Mouse (Mus musculus) embryo, embryonic 10.5 days (tissue): ENCODE results near the gene Top1.
A peak's percentile ranks its signal among the peaks of the same experiment; 100 is the strongest.

Source experiments
- DNase-seq: peaks from one replicate; pipeline ENCODE4 v3.0.0-alpha.2; 2015; ENCODE audit warnings: low spot score

Gene Top1

GRCm38 (mm10) chr2:160741580-160741979 is 95.9 kb downstream of the Top1 start:
- DNase-seq, result peak; percentile 23

GRCm38 (mm10) chr2:160742161-160742609 is 96.5 kb downstream of the Top1 start:
- DNase-seq, result no peak

- DNase-seq, result peak; percentile 73
These were observed 98.5 kb downstream of the Top1 start for GRCm38 (mm10) chr2:160744040-160744822.

- DNase-seq, result no peak
These were observed 99.1 kb downstream of the Top1 start for GRCm38 (mm10) chr2:160744823-160745210.

GRCm38 (mm10) chr2:160745497-160745896 is 99.8 kb downstream of the Top1 start:
- no peak for DNase-seq

- no peak for DNase-seq
These were observed 100.9 kb downstream of the Top1 start for GRCm38 (mm10) chr2:160746637-160747036.

- no peak for DNase-seq
These were observed 101.4 kb downstream of the Top1 start for GRCm38 (mm10) chr2:160747075-160747474.

- DNase-seq, result no peak
These were observed 111.0 kb downstream of the Top1 start for GRCm38 (mm10) chr2:160756583-160757203.

GRCm38 (mm10) chr2:160760433-160761184 is 114.9 kb downstream of the Top1 start:
- DNase-seq, result peak; percentile 24

- no peak for DNase-seq
These were observed 118.1 kb downstream of the Top1 start for GRCm38 (mm10) chr2:160763816-160764215.

GRCm38 (mm10) chr2:160764386-160764785 is 118.7 kb downstream of the Top1 start:
- no peak for DNase-seq

- no peak for DNase-seq
These were observed 119.4 kb downstream of the Top1 start for GRCm38 (mm10) chr2:160765096-160765495.

- DNase-seq, result no peak
These were observed 120.7 kb downstream of the Top1 start for GRCm38 (mm10) chr2:160766371-160766771.

GRCm38 (mm10) chr2:160767201-160767600 is 121.5 kb downstream of the Top1 start:
- DNase-seq, result no peak

GRCm38 (mm10) chr2:160768097-160768695 is 122.5 kb downstream of the Top1 start:
- DNase-seq, result no peak

GRCm38 (mm10) chr2:160768997-160769396 is 123.3 kb downstream of the Top1 start:
- DNase-seq, result no peak

GRCm38 (mm10) chr2:160770409-160770808 is 124.7 kb downstream of the Top1 start:
- DNase-seq, result no peak

GRCm38 (mm10) chr2:160770871-160771270 is 125.2 kb downstream of the Top1 start:
- no peak for DNase-seq

- no peak for DNase-seq
These were observed 125.9 kb downstream of the Top1 start for GRCm38 (mm10) chr2:160771325-160772276.
